Mouse (Mus musculus): ENCODE measurements around the gene Nudcd3.
"Not testable (repeated sequence)": the region's sequence is repeated elsewhere in the genome, so short reads cannot be mapped to it uniquely, and the experiment has no call there.

The Nudcd3 gene

GRCm38 (mm10) chr11:6120596-6120995, 79.6 kb downstream of the Nudcd3 start:
- no peak for DNase-seq

DNA sequence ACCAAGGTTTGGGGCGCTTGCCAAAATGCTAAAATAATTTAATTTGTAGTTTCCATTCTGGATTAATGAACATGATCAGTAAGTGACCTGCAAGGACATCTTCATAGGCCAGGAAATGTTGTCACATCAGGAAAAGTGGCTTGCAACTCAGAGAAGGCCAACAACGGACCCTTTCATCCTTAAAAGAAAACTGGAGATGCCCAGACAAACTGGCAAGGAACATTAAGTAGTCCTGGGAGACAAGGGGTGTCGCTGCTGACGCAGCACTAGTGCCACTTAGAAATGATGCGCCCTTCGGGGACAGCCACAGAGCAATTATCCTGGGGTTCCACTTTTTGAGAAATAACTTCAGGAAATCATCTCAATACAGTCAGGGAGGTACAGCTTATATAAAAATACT, 80.2 kb downstream of the Nudcd3 start:
- DNase-seq = no peak

DNA sequence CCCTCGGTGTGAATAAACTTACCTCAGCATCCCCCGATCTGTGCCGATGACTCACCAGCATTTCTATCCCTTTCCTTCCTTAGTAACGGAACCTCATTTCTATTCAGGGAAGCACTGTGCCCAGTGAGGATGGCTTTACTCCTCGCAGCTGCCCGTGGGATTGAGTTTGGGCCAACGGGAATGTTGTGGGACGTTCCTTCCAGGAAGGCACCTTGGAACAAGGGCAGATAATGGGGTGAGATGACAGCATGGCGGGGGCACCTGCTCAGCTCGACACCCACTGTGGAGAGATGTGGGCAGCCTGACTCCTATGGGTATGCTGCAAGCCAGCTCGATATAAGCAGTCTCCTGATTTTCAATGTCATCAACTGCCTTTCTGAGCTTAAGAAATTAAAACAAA, 80.9 kb downstream of the Nudcd3 start:
- no peak for DNase-seq

DNA sequence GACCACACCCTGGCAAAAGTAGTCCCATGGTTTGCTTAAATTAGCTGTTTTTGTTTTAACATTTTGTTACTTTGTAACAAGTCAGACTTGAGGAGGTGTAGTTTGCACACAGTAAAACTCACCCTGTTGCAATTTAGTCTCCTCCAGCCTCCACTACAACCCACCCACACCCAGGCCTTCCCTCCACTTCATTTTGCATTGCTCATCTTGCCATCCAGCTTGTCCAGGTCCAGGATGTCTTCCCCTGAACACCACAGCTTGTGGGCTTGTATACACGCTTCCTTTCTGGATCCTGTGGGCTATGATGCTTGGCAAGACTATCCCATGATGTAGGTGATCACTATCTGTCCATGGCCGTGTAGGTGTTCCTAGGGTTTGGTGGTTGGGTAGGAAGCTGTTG, 82.3 kb downstream of the Nudcd3 start:
- no peak for DNase-seq

GRCm38 (mm10) chr11:6111734-6112484, 88.3 kb downstream of the Nudcd3 start:
- DNase-seq = no peak

DNA sequence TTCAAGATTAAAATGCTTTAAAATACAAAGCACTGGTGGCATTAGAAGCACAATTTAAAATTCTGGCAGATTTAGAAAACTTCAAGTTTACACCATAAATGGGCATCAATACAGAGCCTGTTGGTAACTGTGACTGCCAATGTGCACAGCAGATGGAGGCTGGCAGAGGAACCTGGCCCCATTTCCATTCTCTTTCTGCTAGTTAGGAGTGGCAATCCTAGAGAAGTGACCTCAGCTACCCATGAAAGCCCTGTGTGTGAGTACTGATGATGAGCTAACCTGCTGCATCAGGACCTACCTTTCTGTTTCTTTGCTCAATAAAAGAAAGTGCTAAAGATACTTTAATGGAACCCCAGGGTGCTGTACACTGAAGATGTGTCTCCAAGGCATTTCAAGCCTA, 90.2 kb downstream of the Nudcd3 start:
- no peak for DNase-seq

DNA sequence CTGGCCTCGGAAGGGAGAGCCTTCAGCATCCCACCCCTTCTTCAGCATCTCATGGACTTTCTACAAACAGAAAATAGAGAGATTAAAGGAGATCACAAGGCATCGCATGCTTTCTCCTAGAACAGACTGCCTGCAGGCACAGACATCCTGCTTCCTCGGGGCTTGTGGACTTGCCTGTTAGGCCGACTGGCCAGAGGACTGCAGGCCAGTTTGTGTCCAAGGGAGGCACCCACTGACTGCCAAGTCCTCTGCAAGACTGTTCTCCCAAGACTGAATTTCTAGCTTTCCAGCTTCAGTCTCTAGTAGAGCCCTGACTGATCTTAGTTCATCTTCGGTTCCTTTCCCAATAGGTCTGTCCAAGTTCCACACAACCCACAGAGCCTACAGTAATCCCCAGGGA, 91.9 kb downstream of the Nudcd3 start:
- DNase-seq = no peak

GRCm38 (mm10) chr11:6107722-6108121, 92.5 kb downstream of the Nudcd3 start:
- DNase-seq = no peak

- DNase-seq = no peak
These were observed 95.5 kb downstream of the Nudcd3 start for GRCm38 (mm10) chr11:6104734-6105133.

GRCm38 (mm10) chr11:6096637-6097036, 103.6 kb downstream of the Nudcd3 start:
- DNase-seq = not testable (repeated sequence)

DNA sequence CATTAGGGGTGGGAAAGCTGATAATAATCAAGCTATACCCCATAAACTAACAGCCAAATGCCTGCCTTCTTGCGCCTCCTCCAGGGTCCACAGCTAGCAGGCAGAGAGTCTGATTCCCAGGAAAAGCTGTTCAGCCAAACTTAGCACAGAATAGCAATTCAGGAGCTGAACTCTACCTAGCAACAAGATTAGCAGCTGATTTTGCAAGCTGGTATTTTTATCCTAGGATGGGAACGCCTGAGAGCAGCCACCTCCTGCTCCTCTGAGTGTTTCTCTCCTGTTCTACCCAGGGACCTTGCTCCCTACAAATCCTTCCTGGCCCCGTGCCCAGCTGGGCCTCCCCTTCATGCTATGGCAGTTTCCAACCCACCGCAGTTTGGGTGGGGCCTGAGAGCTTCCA, 113.2 kb downstream of the Nudcd3 start:
- no peak for DNase-seq

DNA sequence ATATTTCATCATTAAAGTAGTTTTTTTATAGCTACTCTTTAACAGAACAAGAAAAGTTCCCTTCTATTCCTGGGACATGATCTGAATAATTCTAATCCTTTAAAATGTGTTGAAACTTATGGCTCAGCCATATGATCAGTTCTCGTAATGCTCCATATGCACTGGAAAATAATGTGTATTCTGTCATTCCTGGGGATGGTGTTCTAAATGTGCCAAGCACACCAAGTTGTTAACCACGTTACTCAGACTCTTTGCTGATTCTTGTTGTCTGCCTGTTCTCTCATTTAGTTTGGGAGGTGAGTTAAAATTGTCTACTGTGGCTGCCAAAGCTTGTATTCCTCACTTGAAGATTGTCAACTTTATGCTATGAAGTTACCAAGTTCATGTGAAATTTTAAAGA, 121.5 kb downstream of the Nudcd3 start:
- DNase-seq = no peak

DNA sequence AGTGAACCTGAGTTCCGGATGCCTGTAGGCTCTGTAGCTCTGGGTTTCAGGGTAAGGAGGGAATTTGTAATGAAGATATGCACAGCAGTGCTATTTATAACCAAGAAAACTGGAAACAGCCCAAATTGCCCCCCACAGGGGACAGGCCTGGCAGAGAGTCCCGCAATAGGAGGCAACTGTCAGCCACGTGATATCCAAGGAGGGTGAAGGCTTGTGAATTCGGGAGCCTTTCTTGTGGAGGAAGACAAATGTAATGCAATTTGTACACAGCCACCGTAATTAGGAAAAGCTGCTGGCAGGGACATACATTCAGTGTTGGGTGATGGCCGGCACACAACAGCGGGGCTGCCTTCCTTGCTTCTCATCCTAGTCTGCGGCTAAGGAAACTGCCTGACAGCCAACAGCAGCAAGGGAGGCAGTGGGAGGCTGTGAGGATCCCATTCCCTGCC, 124.6 kb downstream of the Nudcd3 start:
- no peak for DNase-seq

DNA sequence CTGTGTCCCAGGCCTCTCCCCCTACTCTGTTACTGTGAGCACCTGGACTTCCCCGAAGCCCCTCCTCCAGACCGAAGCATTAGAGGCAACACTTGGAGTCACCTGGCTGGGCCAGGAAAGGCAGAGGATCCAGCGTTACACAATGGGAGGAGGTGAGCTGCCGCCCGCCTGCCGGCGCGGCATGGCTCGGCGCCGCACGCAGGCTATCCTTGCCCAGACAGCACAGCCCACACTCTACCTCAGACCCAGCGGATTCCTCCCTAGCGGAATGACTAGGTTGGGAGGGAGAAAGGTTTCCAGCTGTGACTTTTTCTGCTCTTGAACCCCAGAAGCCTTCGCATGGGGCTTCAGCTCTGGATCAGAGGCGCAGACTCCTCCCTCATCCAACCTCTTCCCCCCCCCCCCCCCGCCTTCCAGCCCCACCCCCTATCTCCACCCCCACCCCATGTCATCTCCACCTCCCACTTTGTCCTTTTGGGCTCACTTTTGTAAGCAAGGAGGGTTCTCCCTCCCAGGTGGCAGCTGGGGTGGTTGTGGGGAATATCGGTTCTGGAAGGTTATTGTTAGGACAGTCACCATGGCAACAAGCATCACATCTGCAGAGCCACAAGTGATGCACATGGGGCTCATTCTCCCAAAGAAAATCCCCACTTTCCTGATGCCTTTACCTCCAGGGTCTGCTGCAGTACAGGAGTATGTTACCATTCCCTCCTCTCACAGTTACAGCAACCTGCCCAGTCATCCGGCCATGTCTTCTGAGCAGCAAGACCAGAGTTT, 131.8 kb downstream of the Nudcd3 start:
- DNase-seq = no peak

DNA sequence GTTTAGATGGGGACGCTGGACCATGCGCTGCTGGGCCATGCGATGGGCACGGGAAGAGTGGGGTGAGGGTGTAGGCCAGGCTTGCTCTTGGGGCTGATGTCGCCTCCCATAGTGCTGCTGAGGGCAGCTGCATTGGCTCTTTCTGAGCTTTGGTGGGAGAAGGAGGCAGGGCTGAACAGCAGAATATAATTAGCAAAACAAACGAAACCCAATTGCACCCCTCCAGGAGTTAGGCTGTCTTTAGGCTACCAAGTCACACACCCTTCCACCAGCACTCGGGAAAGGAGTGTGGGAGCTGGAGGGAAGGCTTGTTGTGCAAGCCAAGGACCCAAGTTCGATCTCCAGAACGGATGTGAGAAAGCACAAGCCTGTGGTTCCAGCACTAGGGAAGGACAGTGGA, 133.1 kb downstream of the Nudcd3 start:
- no peak for DNase-seq

DNA sequence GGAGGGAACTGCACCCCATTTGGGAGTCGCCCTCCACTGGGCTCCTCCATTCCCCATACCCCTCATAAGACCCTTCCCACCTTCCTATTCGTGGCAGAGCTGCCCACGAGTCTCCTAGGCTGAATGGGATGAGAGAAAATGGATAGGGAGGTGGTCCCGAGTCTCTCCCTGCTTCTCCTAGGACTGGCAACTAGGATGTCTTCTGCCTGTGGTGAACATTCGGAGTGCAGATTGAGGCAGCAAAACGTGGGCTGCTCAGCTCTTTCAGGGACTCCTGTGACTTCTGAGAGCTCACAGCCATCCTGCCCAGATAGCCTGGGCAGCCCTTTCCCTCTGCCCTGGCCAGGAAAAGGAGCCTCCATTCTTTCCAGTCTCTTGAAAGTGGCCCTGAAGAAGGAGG, 134.0 kb downstream of the Nudcd3 start, which contains the start of gene Camk2b:
Gene Camk2b (minus strand): TSS at position 187 of the 400 bp plus-strand sequence.
- DNase-seq = no peak

GRCm38 (mm10) chr11:6065551-6066121, 134.6 kb downstream of the Nudcd3 start:
- DNase-seq = no peak

DNA sequence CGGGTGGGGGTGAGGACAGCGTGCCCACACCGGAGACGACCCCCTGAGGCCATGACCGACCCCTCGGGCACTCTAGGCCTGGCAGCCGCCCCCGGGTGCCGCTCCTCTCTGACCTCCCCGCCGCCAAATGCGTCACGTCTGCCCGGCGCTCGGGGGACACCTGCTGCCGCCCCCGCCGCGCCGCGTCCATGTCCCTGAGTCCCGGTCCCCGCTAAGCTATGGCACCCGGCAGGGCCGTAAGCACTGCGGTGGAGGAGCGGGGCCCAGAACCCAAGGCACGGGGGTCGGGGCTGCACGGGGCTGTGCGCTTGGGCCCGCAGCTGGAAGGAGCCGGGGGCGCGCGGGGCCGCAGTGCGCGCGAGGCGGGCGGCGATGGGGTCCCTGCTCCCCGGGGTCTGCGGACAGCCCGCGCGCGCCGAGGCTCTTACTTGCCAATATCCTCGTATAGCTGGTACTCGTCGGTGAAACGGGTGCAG, 135.1 kb downstream of the Nudcd3 start:
- no peak for DNase-seq

DNA sequence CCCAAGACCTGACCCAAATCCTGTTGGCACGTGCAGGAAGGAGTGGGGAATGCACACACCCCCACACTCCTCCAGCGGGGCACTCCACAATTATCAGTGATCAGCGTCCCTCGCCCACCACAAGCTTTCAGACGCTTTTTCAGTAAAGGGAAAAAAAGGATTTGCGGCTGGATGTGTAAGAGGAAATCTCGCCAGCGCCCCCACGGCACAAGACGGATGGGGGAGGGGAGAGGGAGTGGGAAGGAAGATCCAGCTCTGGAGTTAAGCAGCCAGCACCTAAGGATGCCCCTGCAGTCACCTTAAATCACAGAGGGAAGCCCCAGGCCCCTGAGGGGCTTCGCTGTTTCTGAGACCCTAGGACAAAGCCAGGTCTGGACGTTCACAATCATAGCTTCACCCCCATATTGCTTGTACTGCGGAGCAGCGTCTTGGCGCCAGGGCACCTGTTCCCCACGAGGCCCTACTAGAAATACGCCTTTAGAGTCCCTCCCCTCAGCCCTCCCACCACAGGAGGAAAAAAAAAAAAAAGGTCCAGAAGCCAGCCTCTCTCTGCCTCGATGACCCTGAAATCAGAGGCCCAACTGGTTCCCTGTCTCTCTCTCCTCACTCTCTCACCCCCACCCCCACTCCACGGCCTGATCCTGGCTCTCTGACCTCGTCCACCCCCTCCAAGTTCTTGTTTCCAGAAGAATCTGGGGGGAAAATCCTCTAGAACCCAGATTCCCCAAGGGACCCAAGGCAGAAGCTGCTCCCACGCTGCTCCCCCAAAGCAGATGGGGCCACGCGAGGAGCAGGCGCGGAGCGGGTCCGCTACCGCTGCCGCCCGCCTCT, 135.8 kb downstream of the Nudcd3 start:
- no peak for DNase-seq

DNA sequence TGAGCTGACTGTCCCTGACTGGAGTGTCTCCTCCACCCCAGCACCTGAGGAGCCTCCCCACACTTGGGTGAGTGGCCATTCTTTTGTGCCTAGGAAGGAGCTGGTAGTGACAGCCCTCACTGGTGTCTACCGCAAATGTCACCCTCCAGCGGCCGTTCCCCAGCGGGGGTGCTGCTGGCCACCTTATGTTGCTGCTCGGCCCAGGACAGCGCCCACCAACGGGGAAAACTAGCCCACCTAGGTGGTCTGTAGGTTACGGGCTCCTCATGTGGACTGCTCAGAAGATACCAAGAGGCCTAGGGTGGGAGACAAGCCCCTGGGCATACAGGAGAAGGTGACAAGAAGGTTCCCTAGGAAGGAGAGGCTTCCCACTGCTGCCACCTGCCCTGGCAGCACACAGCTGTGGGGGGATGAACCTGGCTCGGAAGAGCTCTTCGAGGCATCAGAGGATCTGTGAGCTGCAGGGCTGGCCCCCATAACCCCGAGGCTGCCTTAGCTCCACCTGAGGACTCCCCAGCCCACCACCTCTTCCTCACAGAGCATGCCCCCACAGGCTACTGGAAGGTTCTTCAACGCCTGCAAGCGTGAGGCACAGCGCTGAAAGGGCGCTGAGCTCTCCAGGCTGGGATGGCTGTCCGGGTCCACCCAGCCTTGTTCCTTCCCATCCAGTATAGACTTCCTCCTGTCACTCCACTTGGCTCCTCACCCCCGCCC, 136.6 kb downstream of the Nudcd3 start:
- no peak for DNase-seq

- no peak for DNase-seq
These were observed 137.2 kb downstream of the Nudcd3 start for GRCm38 (mm10) chr11:6063065-6063464.

DNA sequence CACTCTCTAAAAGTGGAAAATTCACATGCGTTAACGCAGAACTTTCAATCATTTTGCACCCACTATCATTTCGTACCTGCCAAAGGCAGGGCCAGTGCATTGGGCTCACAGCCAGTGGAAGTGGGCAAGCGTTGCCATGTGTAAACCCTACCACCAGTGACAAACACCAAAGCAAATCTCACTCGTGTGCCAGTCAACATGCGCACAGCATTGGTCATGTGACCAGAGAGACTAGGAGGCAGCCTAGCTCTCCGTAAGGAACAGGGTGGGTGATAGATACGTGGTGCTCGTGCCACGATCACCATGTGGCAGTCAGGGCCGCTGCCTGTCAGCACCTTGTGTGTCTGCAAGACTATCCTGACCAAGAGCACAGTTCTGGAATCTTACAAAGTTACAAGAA, 137.9 kb downstream of the Nudcd3 start:
- DNase-seq = no peak

All from spleen, adult 18-20 months (tissue).